Mouse (Mus musculus): ENCODE measurements around the gene Cnga1. TPM values are rescaled to one million over a fixed set of nuclear protein-coding genes. Genes with fewer than 3 reads are reported as not detected.

Gene Cnga1
- polyA plus RNA-seq, 1 experiment: not detected

Other genes with a start within 250 kb of the Cnga1 start
- not detected in 2 replicates for gene Corin, start 139.8 kb downstream of the Cnga1 start, polyA plus RNA-seq (2012; ENCODE audit: insufficient read depth, insufficient read length, missing spikeins)
- gene Nfxl1, start 84.6 kb downstream of the Cnga1 start, polyA plus RNA-seq (2012; ENCODE audit: insufficient read depth, insufficient read length, missing spikeins): 3.5 TPM in 2 replicates
- gene Zar1, start 63.0 kb downstream of the Cnga1 start, polyA plus RNA-seq (2012; ENCODE audit: insufficient read depth, insufficient read length, missing spikeins): not detected in 2 replicates
- gene Gm5868, start 56.7 kb downstream of the Cnga1 start, polyA plus RNA-seq (2012; ENCODE audit: insufficient read depth, insufficient read length, missing spikeins): not detected in 2 replicates
- not detected in 2 replicates for gene Nipal1, start 3.5 kb upstream of the Cnga1 start, polyA plus RNA-seq (2012; ENCODE audit: insufficient read depth, insufficient read length, missing spikeins)
- gene Txk, start 108.5 kb upstream of the Cnga1 start, polyA plus RNA-seq (2012; ENCODE audit: insufficient read depth, insufficient read length, missing spikeins): not detected in 2 replicates
- 1.4 TPM in 2 replicates for gene Tec, start 224.2 kb upstream of the Cnga1 start, polyA plus RNA-seq (2012; ENCODE audit: insufficient read depth, insufficient read length, missing spikeins)

Measured in brown adipose tissue, adult 24 weeks (tissue).